Mouse (Mus musculus) small intestine, adult 2 months (tissue): ENCODE data around the gene Ston1.

Experiments
- CTCF ChIP-seq: fragments of 200-500 bp; IDR thresholded peaks from 2 replicates; pipeline ENCODE4 v1.5.1; 2012; ENCODE audit warnings: low read depth, mild to moderate bottlenecking, control low read depth, inconsistent platforms, low read length, moderate library complexity, mixed read lengths; ENCODE audit not compliant: insufficient replicate concordance, insufficient read length; ENCODE audit errors: extremely low read depth
- POLR2A ChIP-seq: fragments of 200-500 bp; IDR thresholded peaks from 2 replicates; pipeline ENCODE4 v1.6.1; 2012; ENCODE audit warnings: low read depth, mild to moderate bottlenecking, control low read depth, inconsistent platforms, low read length, moderate library complexity

GRCm38 (mm10) chr17:88614234-88614633, 16.8 kb downstream of the Ston1 start:
- no peak for TF ChIP-seq CTCF
- TF ChIP-seq POLR2A = no peak
